Mouse (Mus musculus): ENCODE measurements around the gene Clic1. TPM values are rescaled to one million over a fixed set of nuclear protein-coding genes. Genes with fewer than 3 reads are reported as not detected.

Clic1 gene
- polyA plus RNA-seq, 2 experiments: 103 to 229 TPM

DNA sequence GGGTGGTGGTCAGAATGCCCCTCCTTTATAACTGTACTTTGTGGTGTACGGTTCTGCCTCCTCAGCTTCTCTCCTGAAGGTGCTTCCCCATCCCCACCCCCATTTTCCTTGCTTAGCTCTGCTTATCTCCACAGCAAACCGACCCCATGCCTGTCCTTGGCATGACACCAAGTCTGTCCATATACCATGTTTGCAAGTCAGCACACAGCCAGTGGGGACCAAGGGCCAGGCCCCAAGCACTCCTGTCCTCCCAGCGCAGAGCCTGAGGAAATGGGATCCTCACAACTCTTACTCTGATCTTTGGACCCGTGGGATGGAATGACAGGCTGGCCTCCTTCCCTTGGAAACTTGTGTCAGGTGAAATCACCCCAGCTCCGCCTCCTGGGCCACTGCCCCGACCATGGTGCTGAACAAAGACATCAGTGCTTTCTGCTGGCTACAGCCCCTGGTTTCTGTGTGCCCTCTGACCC, 53.5 kb downstream of the Clic1 start:
- ATAC-seq (ENCODE audit: low FRiP score, low read depth) (no peak), DNase-seq (ENCODE audit: low spot score) (no peak)
- TF ChIP-seq POLR2A (IDR thresholded peaks at IDR 0.05; ENCODE audit: borderline replicate concordance, extremely low read depth, insufficient read depth, insufficient read length): no peak
- Histone ChIP-seq H3K4me1 (ENCODE audit: control insufficient read depth, insufficient read depth, low read length) (0 out of 2 replicates have a peak, but pooled peaks cover 2% of the 10 kb centered on the region), H3K9me3 (ENCODE audit: control insufficient read depth, low read length) (no peaks in the 10 kb centered on the region), H3K36me3 (ENCODE audit: control insufficient read depth, insufficient read depth, low read length) (peaks cover 58% of the 10 kb centered on the region), H3K4me2 (replicated peaks; ENCODE audit: low read depth, low read length, severe bottlenecking) (no peak overlapping the region), H3K27ac (replicated peaks; ENCODE audit: low read depth, low read length) (no peak overlapping the region), H3K4me3 (replicated peaks; ENCODE audit: low read length) (no peak overlapping the region), H3K9ac (ENCODE audit: low read depth, low read length, severe bottlenecking) (no peak overlapping the region), H3K27me3 (ENCODE audit: control insufficient read depth, insufficient read depth, low read length) (no peaks in the 10 kb centered on the region)
- WGBS: 67% methylated on average over 6 of the region's 6 CpGs

DNA sequence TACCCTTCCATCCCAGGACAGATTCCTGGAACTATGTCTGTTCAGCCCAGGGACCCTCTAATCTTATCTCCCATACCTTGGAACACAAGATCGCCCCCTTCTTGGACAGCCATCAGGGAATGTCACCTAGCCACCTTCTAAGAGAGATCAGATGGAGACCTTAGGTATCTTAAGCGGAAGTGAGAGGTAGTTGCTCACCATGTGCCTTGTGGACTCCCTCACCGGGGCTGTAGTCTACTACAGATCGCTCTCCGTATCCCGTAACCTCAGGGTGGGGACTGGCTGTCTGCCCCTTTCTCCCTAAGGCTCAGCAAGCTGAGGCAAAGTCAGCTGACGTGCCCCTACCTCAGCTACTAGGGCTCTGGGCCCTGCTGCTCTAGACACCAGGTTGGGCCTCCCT, 54.3 kb downstream of the Clic1 start:
- H3K4me3 ChIP-seq (replicated peaks; ENCODE audit: low read length): no peak overlapping the region
- no peak overlapping the region for H3K4me2 ChIP-seq (replicated peaks; ENCODE audit: low read depth, low read length, severe bottlenecking)
- H3K36me3 ChIP-seq (ENCODE audit: control insufficient read depth, insufficient read depth, low read length): peaks cover 49% of the 10 kb centered on the region
- no peak for TF ChIP-seq POLR2A (IDR thresholded peaks at IDR 0.05; ENCODE audit: borderline replicate concordance, extremely low read depth, insufficient read depth, insufficient read length)
- DNase-seq (ENCODE audit: low spot score): no peak
- H3K9ac ChIP-seq (ENCODE audit: low read depth, low read length, severe bottlenecking): no peak overlapping the region
- 90% methylated on average over 7 of the region's 7 CpGs for WGBS
- H3K9me3 ChIP-seq (ENCODE audit: control insufficient read depth, low read length): no peaks in the 10 kb centered on the region
- H3K27ac ChIP-seq (replicated peaks; ENCODE audit: low read depth, low read length): no peak overlapping the region
- 0 out of 2 replicates have a peak, but pooled peaks cover 2% of the 10 kb centered on the region for H3K4me1 ChIP-seq (ENCODE audit: control insufficient read depth, insufficient read depth, low read length)
- no peaks in the 10 kb centered on the region for H3K27me3 ChIP-seq (ENCODE audit: control insufficient read depth, insufficient read depth, low read length)
- ATAC-seq (ENCODE audit: low FRiP score, low read depth): no peak

DNA sequence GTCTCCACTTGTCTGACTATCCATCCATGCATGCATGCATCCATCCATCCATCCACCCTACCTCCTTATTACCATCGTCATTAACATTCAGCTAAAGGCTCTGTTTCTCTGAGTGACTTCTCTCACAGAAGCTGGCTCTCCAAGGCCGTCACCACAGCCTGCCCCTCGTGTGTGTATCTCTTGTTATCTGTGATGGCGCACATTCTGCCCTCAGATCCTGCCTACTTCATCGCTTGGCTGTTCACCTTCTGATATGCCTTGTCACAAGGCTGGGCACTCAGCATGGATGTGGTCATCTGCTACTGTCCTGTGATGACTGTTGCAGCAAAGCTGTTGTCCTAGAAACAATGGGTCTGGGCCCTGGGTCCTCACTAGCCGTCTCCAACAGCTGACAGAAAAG, 55.0 kb downstream of the Clic1 start:
- no peak for DNase-seq (ENCODE audit: low spot score)
- ATAC-seq (ENCODE audit: low FRiP score, low read depth): no peak
- WGBS: 85% methylated on average over 6 of the region's 6 CpGs
- H3K27ac ChIP-seq (replicated peaks; ENCODE audit: low read depth, low read length): no peak overlapping the region
- 0 out of 2 replicates have a peak, but pooled peaks cover 2% of the 10 kb centered on the region for H3K4me1 ChIP-seq (ENCODE audit: control insufficient read depth, insufficient read depth, low read length)
- H3K4me3 ChIP-seq (replicated peaks; ENCODE audit: low read length): no peak overlapping the region
- H3K27me3 ChIP-seq (ENCODE audit: control insufficient read depth, insufficient read depth, low read length): no peaks in the 10 kb centered on the region
- H3K9ac ChIP-seq (ENCODE audit: low read depth, low read length, severe bottlenecking): no peak overlapping the region
- H3K9me3 ChIP-seq (ENCODE audit: control insufficient read depth, low read length): no peaks in the 10 kb centered on the region
- TF ChIP-seq POLR2A (IDR thresholded peaks at IDR 0.05; ENCODE audit: borderline replicate concordance, extremely low read depth, insufficient read depth, insufficient read length): no peak
- no peak overlapping the region for H3K4me2 ChIP-seq (replicated peaks; ENCODE audit: low read depth, low read length, severe bottlenecking)
- H3K36me3 ChIP-seq (ENCODE audit: control insufficient read depth, insufficient read depth, low read length): peaks cover 43% of the 10 kb centered on the region

DNA sequence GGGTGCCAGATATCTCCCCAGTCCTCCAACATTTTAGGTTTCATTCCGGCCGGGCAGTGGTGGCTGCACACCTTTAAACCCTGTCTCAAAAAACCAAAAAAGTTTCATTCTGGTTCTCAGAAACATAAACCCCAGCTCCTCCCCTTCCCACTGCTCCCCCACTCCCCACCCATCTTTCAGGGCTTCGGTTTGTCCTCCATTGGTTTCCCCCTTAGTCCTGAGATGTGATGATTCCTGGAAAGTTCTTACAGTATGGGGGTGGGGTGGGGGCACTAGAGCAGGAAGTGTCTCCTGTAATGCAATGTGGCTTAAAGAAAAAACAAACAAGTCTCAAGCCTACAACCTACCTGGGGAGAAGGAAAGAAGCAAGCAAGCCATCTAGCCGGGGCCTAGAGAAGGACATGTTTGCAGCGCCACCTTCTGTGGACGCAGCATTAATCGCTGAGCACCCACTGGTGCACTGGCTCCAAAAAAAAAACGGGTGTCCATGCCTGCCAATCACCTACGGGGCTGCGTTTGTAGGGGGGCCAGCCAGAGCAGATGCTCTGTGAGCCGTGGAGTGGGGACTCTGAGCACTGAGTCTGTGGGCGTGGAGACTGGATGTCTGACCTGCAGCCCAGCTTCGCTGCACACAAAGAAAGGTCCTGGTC, 56.1 kb downstream of the Clic1 start:
- Histone ChIP-seq H3K4me1 (ENCODE audit: control insufficient read depth, insufficient read depth, low read length) (0 out of 2 replicates have a peak, but pooled peaks cover 2% of the 10 kb centered on the region), H3K9ac (ENCODE audit: low read depth, low read length, severe bottlenecking) (peak overlapping the region; percentile 25; the same call in 1 of the 2 replicates), H3K9me3 (ENCODE audit: control insufficient read depth, low read length) (no peaks in the 10 kb centered on the region), H3K4me2 (replicated peaks; ENCODE audit: low read depth, low read length, severe bottlenecking) (no peak overlapping the region), H3K36me3 (ENCODE audit: control insufficient read depth, insufficient read depth, low read length) (peaks cover 32% of the 10 kb centered on the region), H3K27ac (replicated peaks; ENCODE audit: low read depth, low read length) (no peak overlapping the region), H3K4me3 (replicated peaks; ENCODE audit: low read length) (no peak overlapping the region), H3K27me3 (ENCODE audit: control insufficient read depth, insufficient read depth, low read length) (no peaks in the 10 kb centered on the region)
- DNase-seq (ENCODE audit: low spot score): peak; percentile 33
- WGBS: 31% methylated on average over 13 of the region's 13 CpGs
- TF ChIP-seq POLR2A (IDR thresholded peaks at IDR 0.05; ENCODE audit: borderline replicate concordance, extremely low read depth, insufficient read depth, insufficient read length): no peak
- ATAC-seq (ENCODE audit: low FRiP score, low read depth): peak; percentile 28; the same call in 1 of the 2 replicates

DNA sequence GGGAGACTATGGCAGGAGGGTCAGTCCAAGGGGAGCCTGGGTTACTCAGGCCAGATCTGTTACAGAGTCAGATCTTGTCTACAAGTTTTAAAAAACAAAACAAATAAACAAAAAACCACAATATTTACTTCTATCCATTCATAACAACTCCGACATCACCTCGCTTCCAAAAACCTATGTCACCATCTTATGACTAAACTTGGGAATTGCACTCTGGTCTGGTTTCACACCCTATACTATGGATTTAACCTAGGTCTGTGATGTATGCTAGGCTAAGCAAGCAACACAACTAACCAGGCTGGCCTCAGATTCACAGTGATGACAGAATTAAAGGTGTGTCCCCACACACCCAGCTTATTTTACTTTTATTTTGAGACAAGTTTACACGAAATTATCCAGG, 56.8 kb downstream of the Clic1 start:
- peak overlapping the region; percentile 25; the same call in 1 of the 2 replicates for H3K9ac ChIP-seq (ENCODE audit: low read depth, low read length, severe bottlenecking)
- H3K9me3 ChIP-seq (ENCODE audit: control insufficient read depth, low read length): no peaks in the 10 kb centered on the region
- H3K4me3 ChIP-seq (replicated peaks; ENCODE audit: low read length): no peak overlapping the region
- no peak overlapping the region for H3K27ac ChIP-seq (replicated peaks; ENCODE audit: low read depth, low read length)
- H3K4me2 ChIP-seq (replicated peaks; ENCODE audit: low read depth, low read length, severe bottlenecking): no peak overlapping the region
- no peak for DNase-seq (ENCODE audit: low spot score)
- 70% methylated on average over 3 of the region's 3 CpGs for WGBS
- no peak for ATAC-seq (ENCODE audit: low FRiP score, low read depth)
- no peak for TF ChIP-seq POLR2A (IDR thresholded peaks at IDR 0.05; ENCODE audit: borderline replicate concordance, extremely low read depth, insufficient read depth, insufficient read length)
- H3K27me3 ChIP-seq (ENCODE audit: control insufficient read depth, insufficient read depth, low read length): no peaks in the 10 kb centered on the region
- H3K4me1 ChIP-seq (ENCODE audit: control insufficient read depth, insufficient read depth, low read length): 0 out of 2 replicates have a peak, but pooled peaks cover 2% of the 10 kb centered on the region
- peaks cover 25% of the 10 kb centered on the region for H3K36me3 ChIP-seq (ENCODE audit: control insufficient read depth, insufficient read depth, low read length)
